Mouse (Mus musculus) lung, embryonic 16.5 days (tissue): ENCODE data around the gene Zfp661. TPM values are rescaled to one million over a fixed set of nuclear protein-coding genes. Genes with fewer than 3 reads are reported as not detected.

Source experiments
- ATAC-seq: fragments of 200-750 bp; cut with Nextera tagmentation; 2 replicates; pipeline ENCODE4 v1.8.0; 2017; ENCODE audit warnings: low read depth, mild to moderate bottlenecking, moderate library complexity
- H3K27ac ChIP-seq: fragments of 300-500 bp; sonication (generic); 2 replicates; pipeline ENCODE4 v1.5.1; 2014; ENCODE audit warnings: mild to moderate bottlenecking, control low read depth, low read length
- H3K27me3 ChIP-seq: fragments of 300-500 bp; sonication (generic); 2 replicates; pipeline ENCODE4 v1.6.1; 2014; ENCODE audit warnings: low read depth, low read length, mixed read lengths; ENCODE audit not compliant: control insufficient read depth, insufficient read depth
- H3K36me3 ChIP-seq: fragments of 300-500 bp; sonication (generic); 2 replicates; pipeline ENCODE4 v1.6.1; 2014; ENCODE audit warnings: low read length; ENCODE audit not compliant: control insufficient read depth, insufficient read depth
- H3K4me1 ChIP-seq: fragments of 300-500 bp; sonication (generic); replicated peaks from 2 replicates; pipeline ENCODE4 v1.6.1; 2014; ENCODE audit warnings: low read length, mixed read lengths; ENCODE audit not compliant: control insufficient read depth, insufficient read depth
- H3K4me2 ChIP-seq: fragments of 300-500 bp; sonication (generic); 2 replicates; pipeline ENCODE4 v1.6.1; 2014; ENCODE audit warnings: low read depth, low read length, control low read depth
- H3K4me3 ChIP-seq: fragments of 300-500 bp; sonication (generic); 2 replicates; pipeline ENCODE4 v1.5.1; 2014; ENCODE audit warnings: mild to moderate bottlenecking, low read length, control low read depth
- H3K9ac ChIP-seq: fragments of 300-500 bp; sonication (generic); 2 replicates; pipeline ENCODE4 v1.6.1; 2014; ENCODE audit warnings: low read length, control low read depth
- H3K9me3 ChIP-seq: fragments of 300-500 bp; sonication (generic); 2 replicates; pipeline ENCODE4 v1.6.1; 2016; ENCODE audit warnings: low read length; ENCODE audit not compliant: control insufficient read depth
- WGBS: fragments of 180-500 bp; shearing (Covaris S2); extraction: QIAGEN DNeasy Blood & Tissue Kit; methylation state at CpG from one replicate; pipeline ENCODE4 v1.1.7; 2014; 5-methylcytosine and 5-hydroxymethylcytosine counted together
- polyA plus RNA-seq: library from polyadenylated mRNA; unstranded; fragments of >200 nt; fragmentation: Nextera tagmentation; extraction: Ambion mirVana; gene quantifications from 2 replicates; pipeline ENCODE4 v1.2.1, GENCODE M21; 2015

Gene Zfp661
- polyA plus RNA-seq, 1 experiment from 2014 or later = 4.3 TPM

DNA sequence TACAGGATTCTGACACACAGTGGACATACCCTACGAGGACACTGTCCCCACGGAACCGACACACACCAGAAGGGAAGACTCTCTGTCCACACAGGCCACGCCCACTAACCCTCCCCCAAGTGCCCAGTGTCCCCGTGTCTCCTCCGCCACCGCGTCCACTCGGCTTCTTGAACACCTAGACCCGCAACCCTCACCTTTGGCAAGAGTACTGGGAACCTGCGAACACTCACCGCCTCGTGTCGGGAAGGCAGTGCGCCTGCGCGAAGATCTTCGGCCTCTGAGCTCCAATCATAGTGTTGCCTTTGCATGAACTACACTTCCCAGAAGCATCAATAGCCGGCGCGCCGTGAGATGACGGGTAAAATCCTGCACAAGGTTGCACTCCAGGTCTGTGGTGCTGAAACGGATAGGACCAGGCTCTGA lies 2.4 kb downstream of the Zfp661 start:
- H3K36me3 ChIP-seq = 0 out of 2 replicates have a peak, but pooled peaks cover 3% of the 10 kb centered on the region
- H3K27me3 ChIP-seq = no peaks in the 10 kb centered on the region
- peak overlapping the region; percentile 67 for H3K4me2 ChIP-seq
- peaks cover 17% of the 10 kb centered on the region for H3K4me1 ChIP-seq
- H3K9me3 ChIP-seq = no peaks in the 10 kb centered on the region
- ATAC-seq = peak; percentile 92
- H3K4me3 ChIP-seq = peak overlapping the region; percentile 70
- H3K27ac ChIP-seq = no peak overlapping the region
- H3K9ac ChIP-seq = peak overlapping the region; percentile 80
- WGBS = under 1% methylated on average over 24 of the region's 24 CpGs

DNA sequence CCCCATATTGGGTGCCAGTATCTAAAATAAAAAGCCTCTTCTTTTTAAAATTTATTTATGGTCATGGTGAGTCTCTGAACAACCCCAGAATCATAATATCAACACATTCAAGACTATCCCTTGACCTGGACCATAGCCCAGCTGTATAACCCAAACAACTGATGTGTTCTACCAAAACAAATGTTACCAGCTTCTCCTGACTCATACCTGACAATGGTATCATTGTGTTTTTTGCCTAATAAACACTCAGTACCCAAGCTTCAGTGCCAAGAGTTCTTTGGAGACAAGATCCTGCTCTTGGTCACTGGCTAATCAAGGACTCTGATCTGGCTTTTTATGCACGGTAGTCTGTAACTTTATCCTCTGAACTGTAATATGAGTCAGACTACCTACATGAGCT lies 13.6 kb downstream of the Zfp661 start:
- no peak overlapping the region for H3K4me3 ChIP-seq
- H3K27me3 ChIP-seq = no peaks in the 10 kb centered on the region
- H3K27ac ChIP-seq = no peak overlapping the region
- WGBS = 50% methylated on average over 1 of the region's 1 CpGs
- H3K4me2 ChIP-seq = no peak overlapping the region
- no peaks in the 10 kb centered on the region for H3K36me3 ChIP-seq
- no peaks in the 10 kb centered on the region for H3K4me1 ChIP-seq
- no peak for ATAC-seq
- no peaks in the 10 kb centered on the region for H3K9me3 ChIP-seq
- no peak overlapping the region for H3K9ac ChIP-seq

DNA sequence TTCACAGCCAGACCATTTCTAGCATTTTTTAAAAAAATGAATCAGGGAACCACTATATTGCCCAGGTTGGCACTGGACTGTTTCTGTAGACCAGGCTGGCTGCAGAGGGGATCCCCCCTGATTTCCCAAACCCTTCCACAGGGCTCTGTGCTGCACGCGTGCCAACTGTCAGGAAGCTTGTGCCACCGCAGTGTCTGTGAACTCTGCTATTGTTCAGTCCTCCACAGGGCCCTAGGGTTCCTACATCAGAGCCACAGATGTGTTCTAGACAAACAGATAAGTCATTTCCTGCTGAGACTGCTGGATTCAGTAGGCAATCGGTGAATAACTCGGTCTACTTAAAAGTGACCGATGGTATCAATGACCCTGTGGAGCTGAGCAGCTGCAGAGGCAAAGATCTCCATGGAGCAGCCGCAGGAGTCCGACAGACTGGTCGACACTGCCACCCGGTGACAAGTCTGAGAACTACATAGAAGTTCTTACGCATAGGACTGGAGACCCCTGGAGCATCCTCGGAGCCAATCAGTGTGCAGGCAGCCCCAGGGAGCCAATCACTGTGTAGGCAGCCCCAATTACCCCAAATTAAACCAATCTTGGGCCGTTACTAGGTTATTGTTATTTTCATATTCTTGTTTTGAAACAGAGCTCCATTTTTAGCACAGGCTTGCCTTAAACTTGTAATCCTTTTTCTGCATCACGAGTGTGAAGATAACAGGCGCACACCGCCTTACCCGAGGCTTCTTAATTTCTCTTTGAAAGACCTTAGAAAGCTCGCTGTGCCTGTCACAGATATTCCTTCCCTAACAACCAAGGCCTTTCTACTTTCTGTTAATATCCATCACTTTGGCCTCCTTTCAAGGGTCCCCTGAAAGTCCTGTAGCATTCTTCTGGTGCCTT lies 27.6 kb downstream of the Zfp661 start:
- ATAC-seq = peak; percentile 98
- Histone ChIP-seq H3K4me1 (no peaks in the 10 kb centered on the region), H3K27me3 (peaks cover 4% of the 10 kb centered on the region; the same call in 1 of the 2 replicates), H3K4me3 (peak overlapping the region; percentile 29; the same call in 1 of the 2 replicates), H3K27ac (no peak overlapping the region), H3K9me3 (no peaks in the 10 kb centered on the region), H3K36me3 (no peaks in the 10 kb centered on the region), H3K4me2 (peak overlapping the region; percentile 43), H3K9ac (peak overlapping the region; percentile 31; the same call in 1 of the 2 replicates)
- 14% methylated on average over 18 of the region's 18 CpGs for WGBS

DNA sequence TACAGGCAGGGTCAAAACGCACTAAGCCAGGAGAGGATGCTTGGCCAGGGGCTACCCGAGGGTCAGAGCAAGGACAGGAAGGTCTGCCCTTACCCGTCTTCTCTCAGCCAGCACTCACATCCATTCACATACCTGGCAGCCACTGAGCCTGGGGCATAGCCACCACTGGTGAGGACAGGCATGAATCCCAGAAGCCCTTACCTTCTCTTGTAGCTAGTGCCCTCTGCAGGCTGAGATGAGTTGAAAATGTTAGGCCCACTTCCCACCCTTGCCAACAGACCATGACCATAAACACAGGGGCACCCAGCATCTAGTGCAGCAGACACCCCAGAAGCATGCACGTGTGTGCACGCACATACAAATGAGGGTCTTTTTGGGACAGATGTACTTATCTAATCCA lies 35.8 kb downstream of the Zfp661 start:
- Histone ChIP-seq H3K4me3 (no peak overlapping the region), H3K4me2 (no peak overlapping the region), H3K36me3 (no peaks in the 10 kb centered on the region), H3K9ac (no peak overlapping the region), H3K9me3 (no peaks in the 10 kb centered on the region), H3K27ac (no peak overlapping the region), H3K27me3 (peaks cover 2% of the 10 kb centered on the region; the same call in 1 of the 2 replicates), H3K4me1 (no peaks in the 10 kb centered on the region)
- 54% methylated on average over 5 of the region's 5 CpGs for WGBS
- ATAC-seq = no peak

DNA sequence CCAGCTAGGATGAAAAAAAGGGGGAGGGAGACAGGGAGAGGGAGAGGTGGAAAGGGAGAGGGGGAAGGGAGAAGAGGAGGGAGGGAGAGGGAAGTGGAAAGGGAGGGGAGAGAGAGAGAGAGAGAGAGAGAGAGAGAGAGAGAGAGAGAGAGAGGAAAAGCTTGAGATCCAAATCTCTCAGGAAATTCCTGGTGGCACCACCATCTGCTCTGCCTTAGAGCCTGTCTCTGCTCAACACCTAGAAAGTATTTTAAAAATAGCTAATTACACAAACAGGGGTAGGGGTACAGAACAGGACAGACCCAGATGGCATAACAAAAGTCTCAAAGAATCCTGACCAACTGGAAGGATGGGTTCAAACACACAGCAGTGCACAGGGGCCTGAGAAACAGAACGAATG lies 36.4 kb downstream of the Zfp661 start:
- 58% methylated on average over 1 of the region's 1 CpGs for WGBS

DNA sequence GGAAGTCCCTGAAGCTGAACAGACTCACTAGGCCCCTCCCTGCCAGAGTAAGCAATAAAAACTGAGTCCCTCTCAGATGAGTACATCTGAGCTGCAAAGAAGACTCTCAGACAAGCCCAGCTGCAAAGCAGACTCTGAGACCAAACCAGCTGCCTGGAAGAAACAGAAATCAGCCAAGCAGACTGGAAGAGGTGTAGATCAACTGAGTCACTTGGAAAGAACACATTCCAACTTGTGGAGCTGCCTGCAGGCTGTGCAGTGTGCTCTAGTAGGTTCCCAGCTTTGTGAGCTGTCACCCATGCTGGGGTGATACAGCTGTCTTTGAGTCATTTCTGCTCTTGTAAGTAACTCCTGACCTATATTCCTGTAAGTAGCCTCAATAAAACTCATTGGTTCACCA lies 37.2 kb downstream of the Zfp661 start:
- no peak for ATAC-seq
- Histone ChIP-seq H3K4me3 (no peak overlapping the region), H3K9ac (no peak overlapping the region), H3K27ac (no peak overlapping the region), H3K9me3 (no peaks in the 10 kb centered on the region), H3K4me2 (no peak overlapping the region), H3K36me3 (no peaks in the 10 kb centered on the region), H3K27me3 (peaks cover 2% of the 10 kb centered on the region; the same call in 1 of the 2 replicates), H3K4me1 (no peaks in the 10 kb centered on the region)

More for the DNA sequence above, 36.4 kb downstream of the Zfp661 start:
- ATAC-seq = no peak
- Histone ChIP-seq H3K4me1 (no peaks in the 10 kb centered on the region), H3K4me3 (no peak overlapping the region), H3K4me2 (no peak overlapping the region), H3K27ac (no peak overlapping the region), H3K36me3 (no peaks in the 10 kb centered on the region), H3K9ac (no peak overlapping the region), H3K9me3 (no peaks in the 10 kb centered on the region), H3K27me3 (peaks cover 2% of the 10 kb centered on the region; the same call in 1 of the 2 replicates)

DNA sequence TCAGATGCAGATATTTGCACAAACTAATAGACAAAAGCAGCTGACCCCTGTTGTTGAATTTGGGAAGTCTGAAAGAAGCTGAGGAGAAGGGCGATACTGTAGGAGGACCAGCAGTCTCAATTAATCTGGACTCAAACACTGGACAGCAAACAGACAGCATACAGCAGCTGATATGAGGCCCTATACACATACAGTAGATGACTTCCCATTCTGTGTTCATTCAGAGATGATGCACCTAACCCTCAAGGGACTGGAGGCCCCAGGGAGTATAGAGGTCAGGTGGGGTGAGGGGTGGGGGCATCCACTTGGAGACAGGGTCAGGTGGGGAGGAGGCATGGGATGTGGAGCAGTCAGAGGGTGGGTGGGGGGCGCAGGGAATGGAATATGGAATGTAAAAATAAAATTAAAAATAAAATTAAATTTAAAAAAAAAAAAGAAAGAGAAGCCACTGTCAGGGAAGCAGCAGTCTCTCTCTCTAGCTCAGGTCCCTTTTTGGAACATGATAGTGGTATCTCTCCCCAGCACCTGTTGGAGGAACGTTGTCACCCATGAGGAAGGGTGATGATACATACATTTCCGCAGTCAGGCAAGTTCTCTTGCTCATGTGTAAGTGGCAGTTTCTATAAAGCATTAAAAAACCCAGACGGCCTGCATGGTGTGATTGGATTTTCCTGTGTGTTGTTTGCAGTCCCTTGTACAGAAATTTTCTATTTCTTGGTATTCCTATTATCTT lies 38.4 kb downstream of the Zfp661 start:
- 64% methylated on average over 5 of the region's 5 CpGs for WGBS
- Histone ChIP-seq H3K4me2 (no peak overlapping the region), H3K27ac (no peak overlapping the region), H3K36me3 (no peaks in the 10 kb centered on the region), H3K4me3 (no peak overlapping the region), H3K9ac (no peak overlapping the region), H3K27me3 (peaks cover 2% of the 10 kb centered on the region; the same call in 1 of the 2 replicates), H3K4me1 (no peaks in the 10 kb centered on the region), H3K9me3 (no peaks in the 10 kb centered on the region)
- ATAC-seq = no peak

DNA sequence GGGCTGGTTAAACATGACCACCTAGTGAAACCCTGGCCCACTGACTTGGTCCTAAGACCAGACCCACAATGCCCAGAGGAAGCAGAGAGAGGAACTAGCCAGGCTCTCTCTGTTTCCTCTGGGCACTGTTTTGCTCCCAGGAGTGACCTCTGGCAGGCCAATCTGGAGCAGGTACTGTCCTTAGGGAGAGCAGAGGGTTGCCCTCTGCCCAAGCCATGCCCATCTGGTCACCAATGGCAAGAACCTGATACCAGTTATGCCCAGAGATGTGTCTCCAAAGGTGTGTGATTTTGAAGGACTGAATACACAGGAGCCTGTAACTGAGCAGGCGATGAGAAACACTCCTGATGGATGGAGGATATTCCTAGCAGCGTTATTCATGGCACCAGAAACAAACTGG lies 45.2 kb downstream of the Zfp661 start:
- no peak for ATAC-seq
- H3K9ac ChIP-seq = peak overlapping the region; percentile 13; the same call in 1 of the 2 replicates
- no peaks in the 10 kb centered on the region for H3K36me3 ChIP-seq
- H3K4me1 ChIP-seq = 0 out of 2 replicates have a peak, but pooled peaks cover 2% of the 10 kb centered on the region
- no peak overlapping the region for H3K4me2 ChIP-seq
- peaks cover 19% of the 10 kb centered on the region; the same call in 1 of the 2 replicates for H3K27me3 ChIP-seq
- no peak overlapping the region for H3K4me3 ChIP-seq
- H3K27ac ChIP-seq = no peak overlapping the region
- WGBS = 83% methylated on average over 2 of the region's 2 CpGs
- H3K9me3 ChIP-seq = no peaks in the 10 kb centered on the region

DNA sequence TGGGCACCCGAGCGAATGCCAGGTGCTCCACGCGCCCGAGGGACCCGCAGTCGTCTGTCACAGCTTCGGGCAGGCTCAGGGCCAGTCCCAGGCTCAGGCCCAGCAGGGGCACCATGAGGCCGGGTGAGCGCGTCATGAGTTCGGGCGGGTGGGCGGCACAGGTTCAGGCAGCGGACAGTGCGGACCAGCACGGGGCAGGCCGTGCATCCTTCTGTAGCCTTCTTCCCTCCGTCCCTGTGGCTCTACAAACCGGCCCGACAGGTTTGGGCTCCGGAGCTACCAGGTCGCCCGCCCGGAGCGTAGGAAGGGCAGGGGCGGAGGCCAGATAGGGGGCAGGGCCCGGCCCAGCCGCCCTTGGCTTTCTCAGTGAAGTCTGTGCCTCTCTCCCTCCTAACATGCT lies 45.7 kb downstream of the Zfp661 start, which contains the start of gene Prom2:
Gene Prom2, minus strand, starts transcription at position 283 of the 400 bp plus-strand sequence.
- no peak within 1 kb of the TSS for H3K27ac ChIP-seq
- H3K4me2 ChIP-seq = peak within 1 kb of the TSS; percentile 53
- peaks cover 19% of the 10 kb centered on the region; the same call in 1 of the 2 replicates for H3K27me3 ChIP-seq
- H3K36me3 ChIP-seq = no peaks in the 10 kb centered on the region
- WGBS = 2% methylated on average over 29 of the region's 29 CpGs
- peak within 1 kb of the TSS; percentile 38 for H3K4me3 ChIP-seq
- no peaks in the 10 kb centered on the region for H3K9me3 ChIP-seq
- H3K9ac ChIP-seq = peak within 1 kb of the TSS; percentile 34; the same call in 1 of the 2 replicates
- peak; percentile 88 for ATAC-seq
- 0 out of 2 replicates have a peak, but pooled peaks cover 2% of the 10 kb centered on the region for H3K4me1 ChIP-seq
